Mouse (Mus musculus) embryonic facial prominence, embryonic 12.5 days (tissue): ENCODE data around the gene Hnrnpll. TPM values are rescaled to one million over a fixed set of nuclear protein-coding genes. Genes with fewer than 3 reads are reported as not detected.
A peak's percentile ranks its signal among the peaks of the same experiment; 100 is the strongest.
"Not testable (repeated sequence)": the region's sequence is repeated elsewhere in the genome, so short reads cannot be mapped to it uniquely, and the experiment has no call there.

Source experiments
- ATAC-seq: fragments of 200-750 bp; cut with Nextera tagmentation; 2 replicates; pipeline ENCODE4 v1.8.0; 2017; ENCODE audit not compliant: insufficient number of reproducible peaks, insufficient read depth, low FRiP score, low TSS enrichment
- H3K27ac ChIP-seq: fragments of 300-500 bp; sonication (generic); 2 replicates; pipeline ENCODE4 v1.5.1; 2016; ENCODE audit warnings: mild to moderate bottlenecking
- H3K27me3 ChIP-seq: fragments of 300-500 bp; sonication (generic); 2 replicates; pipeline ENCODE4 v1.6.1; 2016; ENCODE audit warnings: mild to moderate bottlenecking, moderate library complexity
- H3K36me3 ChIP-seq: fragments of 300-500 bp; sonication (generic); 2 replicates; pipeline ENCODE4 v1.6.1; 2016; ENCODE audit warnings: mild to moderate bottlenecking
- H3K4me1 ChIP-seq: fragments of 300-500 bp; sonication (generic); 2 replicates; pipeline ENCODE4 v1.6.1; 2016
- H3K4me2 ChIP-seq: fragments of 300-500 bp; sonication (generic); replicated peaks from 2 replicates; pipeline ENCODE4 v1.6.1; 2016; ENCODE audit warnings: mild to moderate bottlenecking, moderate library complexity
- H3K4me3 ChIP-seq: fragments of 300-500 bp; sonication (generic); 2 replicates; pipeline ENCODE4 v1.5.1; 2016; ENCODE audit warnings: mild to moderate bottlenecking
- H3K9ac ChIP-seq: fragments of 300-500 bp; sonication (generic); 2 replicates; pipeline ENCODE4 v1.6.1; 2016; ENCODE audit warnings: mild to moderate bottlenecking, moderate library complexity
- H3K9me3 ChIP-seq: fragments of 300-500 bp; sonication (generic); 2 replicates; pipeline ENCODE4 v1.6.1; 2016; ENCODE audit warnings: mild to moderate bottlenecking, moderate library complexity
- WGBS: fragments of 180-500 bp; shearing (Covaris S2); methylation state at CpG from one replicate; pipeline ENCODE4 v1.1.7; 2016; 5-methylcytosine and 5-hydroxymethylcytosine counted together
- polyA plus RNA-seq: library from polyadenylated mRNA; unstranded; fragments of >200 nt; fragmentation: Nextera tagmentation; extraction: Ambion mirVana; gene quantifications from 2 replicates; pipeline ENCODE4 v1.2.1, GENCODE M21; 2016

Hnrnpll gene
- polyA plus RNA-seq, 1 experiment from 2014 or later, result 109 TPM

DNA sequence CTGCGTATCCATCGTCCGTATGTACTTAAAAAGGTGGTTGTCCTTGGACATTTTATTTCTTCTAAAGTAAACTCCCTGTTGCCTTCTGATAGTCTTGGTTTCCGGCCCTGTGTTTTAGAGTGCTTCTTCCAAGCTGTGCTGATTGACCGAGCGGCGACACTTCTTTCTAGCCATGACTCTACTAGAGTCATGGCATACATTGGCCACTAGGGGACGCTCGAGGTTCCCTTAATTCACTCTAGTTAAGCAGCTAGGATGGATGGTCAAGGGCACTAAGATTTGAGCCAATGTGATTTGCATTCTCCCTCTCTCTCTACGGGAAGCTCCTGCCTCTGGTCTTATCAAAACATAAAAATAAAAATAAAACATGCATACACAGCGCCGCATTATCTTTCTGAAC lies 44.7 kb downstream of the Hnrnpll start:
- H3K4me1 ChIP-seq, result peaks cover 9% of the 10 kb centered on the region; the same call in 1 of the 2 replicates
- H3K27ac ChIP-seq, result no peak overlapping the region
- 51% methylated on average over 12 of the region's 12 CpGs for WGBS
- no peak overlapping the region for H3K9ac ChIP-seq
- no peak overlapping the region for H3K4me3 ChIP-seq
- no peak for ATAC-seq
- H3K4me2 ChIP-seq, result no peak overlapping the region
- H3K9me3 ChIP-seq, result no peaks in the 10 kb centered on the region
- H3K27me3 ChIP-seq, result no peaks in the 10 kb centered on the region
- H3K36me3 ChIP-seq, result no peaks in the 10 kb centered on the region

DNA sequence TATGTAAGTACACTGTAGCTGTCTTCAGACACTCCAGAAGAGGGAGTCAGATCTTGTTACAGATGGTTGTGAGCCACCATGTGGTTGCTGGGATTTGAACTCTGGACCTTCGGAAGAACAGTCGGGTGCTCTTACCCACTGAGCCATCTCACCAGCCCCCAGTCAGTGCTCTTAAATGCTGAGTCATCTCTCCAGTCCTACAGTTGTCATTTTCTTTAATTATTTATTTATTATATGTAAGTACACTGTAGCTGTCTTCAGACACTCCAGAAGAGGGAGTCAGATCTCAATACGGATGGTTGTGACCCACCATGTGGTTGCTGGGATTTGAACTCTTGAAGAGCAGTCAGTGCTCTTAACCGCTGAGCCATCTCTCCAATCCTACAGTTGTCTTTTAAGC lies 45.7 kb downstream of the Hnrnpll start:
- not testable (repeated sequence) for H3K9me3 ChIP-seq, ATAC-seq, H3K4me2 ChIP-seq, H3K27ac ChIP-seq, H3K4me1 ChIP-seq, H3K36me3 ChIP-seq, H3K27me3 ChIP-seq, H3K9ac ChIP-seq, H3K4me3 ChIP-seq
- WGBS, result 95% methylated on average over 4 of the region's 4 CpGs

DNA sequence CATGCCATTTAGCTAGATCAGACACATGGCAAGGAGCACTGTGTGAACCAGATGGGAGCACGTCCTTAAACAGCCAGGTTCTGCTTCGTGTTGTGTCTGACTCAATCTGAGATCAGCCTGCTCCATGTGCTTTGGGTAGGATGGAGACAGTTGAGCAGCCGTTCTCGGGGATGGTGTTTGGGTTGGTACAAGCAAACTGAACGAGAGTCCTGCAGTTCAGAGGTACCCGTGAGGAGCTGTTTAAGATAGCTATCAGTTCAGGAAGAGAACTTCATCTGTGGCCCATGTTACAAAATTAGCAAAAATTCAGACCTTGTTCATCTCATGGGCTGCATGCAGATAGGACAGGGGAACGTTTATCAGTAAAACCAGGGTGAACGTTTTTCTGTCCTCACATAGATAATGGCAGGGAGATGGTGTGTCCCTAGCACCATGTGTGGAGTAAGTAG lies 47.7 kb downstream of the Hnrnpll start:
- no peak overlapping the region for H3K27ac ChIP-seq
- ATAC-seq, result no peak
- no peak overlapping the region for H3K9ac ChIP-seq
- H3K4me2 ChIP-seq, result no peak overlapping the region
- H3K4me1 ChIP-seq, result peaks cover 16% of the 10 kb centered on the region
- whole genome bisulfite sequencing, result 83% methylated on average over 8 of the region's 8 CpGs
- no peaks in the 10 kb centered on the region for H3K27me3 ChIP-seq
- no peaks in the 10 kb centered on the region for H3K36me3 ChIP-seq
- no peak overlapping the region for H3K4me3 ChIP-seq
- no peaks in the 10 kb centered on the region for H3K9me3 ChIP-seq

DNA sequence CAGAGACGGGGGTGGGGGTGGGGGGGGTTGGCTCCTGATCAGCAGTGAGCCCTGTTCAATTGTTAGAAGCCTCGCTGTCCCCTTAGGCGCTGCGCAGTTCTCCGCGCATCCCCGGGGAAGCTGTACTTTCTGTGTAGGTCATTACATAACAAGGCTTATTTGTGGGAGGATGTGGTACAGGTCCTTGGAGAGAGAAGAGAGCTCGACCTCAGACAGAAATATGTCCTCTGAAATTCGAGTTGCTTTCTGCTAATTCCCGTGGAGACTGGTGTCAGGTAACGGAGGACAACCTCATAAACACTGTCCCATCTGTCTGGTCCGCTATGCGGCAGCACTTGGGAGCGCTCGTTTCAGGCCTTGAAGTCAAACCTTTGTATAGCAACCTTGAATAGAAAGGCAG lies 52.2 kb downstream of the Hnrnpll start:
- no peaks in the 10 kb centered on the region for H3K27me3 ChIP-seq
- peaks cover 26% of the 10 kb centered on the region for H3K4me1 ChIP-seq
- H3K9ac ChIP-seq, result no peak overlapping the region
- no peak overlapping the region for H3K27ac ChIP-seq
- H3K4me3 ChIP-seq, result no peak overlapping the region
- ATAC-seq, result 0 out of 2 replicates have a peak, but pooled peaks have one; percentile 33
- peak overlapping the region; percentile 24 for H3K4me2 ChIP-seq
- WGBS, result 7% methylated on average over 15 of the region's 15 CpGs
- H3K36me3 ChIP-seq, result no peaks in the 10 kb centered on the region
- no peaks in the 10 kb centered on the region for H3K9me3 ChIP-seq

DNA sequence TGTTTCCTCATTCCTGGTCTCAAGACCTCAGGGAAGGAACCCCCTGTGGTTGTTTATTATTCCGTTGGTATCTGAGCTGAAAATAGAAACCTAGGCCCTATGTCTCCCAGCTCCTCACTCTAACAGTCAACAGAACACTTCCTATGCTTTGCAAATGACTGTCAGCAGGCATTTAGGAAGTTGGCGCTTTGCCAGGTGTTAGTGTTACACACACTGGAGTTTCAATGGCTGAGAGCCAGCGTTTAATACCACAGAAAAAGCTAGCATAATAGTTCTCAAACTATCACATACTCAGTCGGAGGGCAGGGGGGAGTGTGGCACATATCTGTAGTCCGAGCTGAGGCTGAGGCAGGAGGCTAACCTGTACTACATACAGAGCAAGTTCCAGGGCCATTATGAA lies 53.3 kb downstream of the Hnrnpll start:
- H3K36me3 ChIP-seq, result no peaks in the 10 kb centered on the region
- H3K9me3 ChIP-seq, result no peaks in the 10 kb centered on the region
- H3K4me2 ChIP-seq, result no peak overlapping the region
- no peak overlapping the region for H3K4me3 ChIP-seq
- peak; percentile 59 for ATAC-seq
- H3K27me3 ChIP-seq, result no peaks in the 10 kb centered on the region
- H3K9ac ChIP-seq, result no peak overlapping the region
- 33% methylated on average over 5 of the region's 5 CpGs for WGBS
- peaks cover 26% of the 10 kb centered on the region for H3K4me1 ChIP-seq
- H3K27ac ChIP-seq, result 0 out of 2 replicates have a peak overlapping the region, but pooled peaks have one; percentile 23

DNA sequence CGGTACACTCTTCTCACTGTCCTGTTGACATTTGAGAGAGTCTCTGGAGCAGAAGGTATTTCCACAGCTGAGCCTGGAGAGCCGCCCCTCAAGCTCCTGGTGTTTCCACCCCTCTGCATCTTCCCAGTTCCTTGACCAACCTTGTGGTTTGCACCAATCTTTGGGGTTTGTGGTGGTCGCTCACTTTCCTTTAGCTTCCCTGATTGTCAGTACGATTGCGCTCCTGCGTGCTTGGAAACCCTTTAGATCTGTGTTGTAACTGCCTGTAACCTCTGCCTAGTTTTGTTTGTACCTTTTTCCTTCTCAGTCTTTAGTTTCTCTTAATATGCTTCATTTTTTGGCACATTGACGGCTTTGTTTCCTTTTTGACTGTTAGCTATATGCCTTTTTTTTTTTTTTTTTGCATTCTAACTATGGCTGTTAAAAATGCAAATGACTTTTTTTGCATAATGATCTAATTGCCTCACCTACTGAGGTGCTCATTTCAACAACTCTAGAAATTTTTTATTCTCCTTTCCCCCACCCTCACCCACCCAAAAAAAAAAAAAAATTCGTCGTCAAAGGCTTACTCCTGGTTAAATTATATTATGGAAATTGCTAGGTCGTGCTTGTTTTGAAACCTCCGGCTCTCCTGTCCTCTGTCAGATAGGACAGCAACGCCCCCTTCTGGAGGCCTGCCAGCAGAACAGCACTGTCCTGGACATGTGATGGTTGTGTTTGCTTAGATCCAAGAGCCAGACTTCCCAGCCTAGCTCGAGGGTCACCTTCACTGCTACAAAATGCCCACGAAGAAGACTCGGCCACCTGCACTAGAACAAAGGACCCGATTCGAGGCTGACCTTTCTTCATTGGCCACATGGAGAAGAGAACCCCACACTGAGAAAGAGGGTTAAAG lies 57.5 kb downstream of the Hnrnpll start:
- no peaks in the 10 kb centered on the region for H3K36me3 ChIP-seq
- H3K4me1 ChIP-seq, result peaks cover 18% of the 10 kb centered on the region
- H3K9me3 ChIP-seq, result no peaks in the 10 kb centered on the region
- ATAC-seq, result no peak
- no peak overlapping the region for H3K4me2 ChIP-seq
- H3K9ac ChIP-seq, result no peak overlapping the region
- H3K4me3 ChIP-seq, result no peak overlapping the region
- WGBS, result 47% methylated on average over 17 of the region's 17 CpGs
- H3K27ac ChIP-seq, result no peak overlapping the region
- no peaks in the 10 kb centered on the region for H3K27me3 ChIP-seq

DNA sequence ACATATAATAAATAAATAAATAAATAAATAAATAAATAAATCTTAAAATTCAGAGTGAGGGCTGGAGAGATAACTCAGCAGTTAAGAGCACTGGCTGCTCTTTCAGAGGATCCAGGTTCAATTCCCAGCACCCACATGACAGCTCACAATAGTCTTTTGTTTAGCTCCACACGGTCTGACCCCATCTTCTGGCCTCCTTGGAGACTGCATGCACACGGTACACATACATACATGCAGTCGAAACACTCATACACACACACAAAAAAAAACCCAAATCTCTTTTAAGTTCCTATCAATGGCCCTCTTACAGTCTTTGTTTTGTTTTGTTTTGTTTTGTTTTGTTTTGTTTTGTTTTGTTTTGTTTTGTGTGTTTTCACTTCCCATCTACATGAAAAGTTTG lies 58.3 kb downstream of the Hnrnpll start:
- H3K9me3 ChIP-seq, H3K27me3 ChIP-seq, ATAC-seq, H3K36me3 ChIP-seq, H3K27ac ChIP-seq, H3K4me2 ChIP-seq, H3K4me3 ChIP-seq, H3K9ac ChIP-seq: not testable (repeated sequence)
- H3K4me1 ChIP-seq, result peaks cover 13% of the 10 kb centered on the region
- WGBS, result 97% methylated on average over 3 of the region's 3 CpGs

DNA sequence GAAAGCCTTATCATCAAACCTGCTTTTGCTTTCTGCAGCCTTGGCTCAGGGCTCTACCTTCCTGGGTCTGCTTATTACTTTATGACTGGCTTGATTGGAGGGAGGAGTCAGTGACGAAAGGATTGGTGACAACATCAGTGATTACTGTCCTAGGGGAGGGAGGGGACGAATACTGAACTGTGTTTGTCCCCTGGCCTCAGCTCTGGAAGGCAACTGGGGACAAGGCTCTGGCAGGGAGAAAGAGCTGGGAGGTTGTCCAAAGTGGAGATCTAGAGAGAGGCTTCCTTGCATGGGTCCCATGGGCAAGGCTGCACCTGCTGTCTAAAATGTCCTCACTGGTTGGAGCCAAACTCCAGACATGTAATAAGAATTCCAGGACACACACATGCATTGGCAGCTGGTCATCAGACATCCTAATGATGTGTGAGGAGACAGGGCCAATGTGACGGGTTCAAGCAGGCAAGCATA lies 59.7 kb downstream of the Hnrnpll start:
- no peak overlapping the region for H3K4me3 ChIP-seq
- H3K27me3 ChIP-seq, result no peaks in the 10 kb centered on the region
- H3K4me1 ChIP-seq, result no peaks in the 10 kb centered on the region
- WGBS, result 76% methylated on average over 3 of the region's 3 CpGs
- no peak for ATAC-seq
- no peak overlapping the region for H3K9ac ChIP-seq
- no peak overlapping the region for H3K4me2 ChIP-seq
- H3K27ac ChIP-seq, result no peak overlapping the region
- H3K9me3 ChIP-seq, result no peaks in the 10 kb centered on the region
- no peaks in the 10 kb centered on the region for H3K36me3 ChIP-seq

DNA sequence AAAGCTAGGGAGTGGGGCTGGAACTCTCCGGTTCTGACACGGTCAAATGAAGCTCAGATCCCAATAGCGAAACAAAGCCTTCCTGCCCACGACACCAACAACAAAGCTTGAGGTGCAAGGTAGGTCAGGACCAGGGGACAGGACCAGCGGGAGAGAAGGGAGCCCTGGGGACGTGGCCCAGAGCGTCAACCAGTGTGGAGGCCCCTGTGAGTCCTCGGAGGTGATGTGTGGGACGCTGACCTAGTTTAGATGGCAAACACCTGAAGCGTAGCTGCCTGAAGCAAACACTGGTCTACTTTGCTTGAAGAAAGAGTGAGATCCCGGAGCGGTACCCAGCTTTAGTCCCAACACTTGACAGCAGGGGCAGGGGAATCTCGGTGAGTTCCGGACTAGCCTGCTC lies 62.5 kb downstream of the Hnrnpll start:
- H3K4me3 ChIP-seq, result no peak overlapping the region
- ATAC-seq, result no peak
- H3K4me1 ChIP-seq, result no peaks in the 10 kb centered on the region
- H3K4me2 ChIP-seq, result no peak overlapping the region
- WGBS, result 88% methylated on average over 14 of the region's 14 CpGs
- no peaks in the 10 kb centered on the region for H3K36me3 ChIP-seq
- no peak overlapping the region for H3K27ac ChIP-seq
- H3K9me3 ChIP-seq, result no peaks in the 10 kb centered on the region
- H3K9ac ChIP-seq, result no peak overlapping the region
- no peaks in the 10 kb centered on the region for H3K27me3 ChIP-seq

DNA sequence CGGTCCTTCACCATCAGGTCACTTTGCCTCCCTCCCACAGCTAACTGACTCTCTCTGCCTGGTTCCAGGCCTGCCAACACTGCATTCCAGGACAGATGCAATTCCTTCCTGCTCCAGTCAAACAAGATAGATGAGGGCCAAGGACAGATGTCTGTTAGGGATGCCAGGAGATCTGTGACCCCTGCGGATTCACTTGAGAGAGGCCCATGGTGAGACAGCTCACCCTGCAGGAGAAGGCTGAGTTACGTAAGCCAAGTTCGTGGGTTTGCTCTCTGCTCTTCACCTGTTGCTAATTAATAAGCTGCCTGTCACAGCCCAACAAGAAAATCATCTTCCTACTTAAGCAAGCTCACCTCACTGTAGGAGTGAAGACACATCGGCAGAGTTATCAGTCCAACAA lies 63.1 kb downstream of the Hnrnpll start:
- WGBS, result 78% methylated on average over 5 of the region's 5 CpGs
- Histone ChIP-seq H3K4me3 (no peak overlapping the region), H3K27ac (no peak overlapping the region), H3K4me2 (no peak overlapping the region), H3K4me1 (no peaks in the 10 kb centered on the region), H3K36me3 (no peaks in the 10 kb centered on the region), H3K9me3 (no peaks in the 10 kb centered on the region), H3K9ac (no peak overlapping the region), H3K27me3 (no peaks in the 10 kb centered on the region)
- no peak for ATAC-seq

DNA sequence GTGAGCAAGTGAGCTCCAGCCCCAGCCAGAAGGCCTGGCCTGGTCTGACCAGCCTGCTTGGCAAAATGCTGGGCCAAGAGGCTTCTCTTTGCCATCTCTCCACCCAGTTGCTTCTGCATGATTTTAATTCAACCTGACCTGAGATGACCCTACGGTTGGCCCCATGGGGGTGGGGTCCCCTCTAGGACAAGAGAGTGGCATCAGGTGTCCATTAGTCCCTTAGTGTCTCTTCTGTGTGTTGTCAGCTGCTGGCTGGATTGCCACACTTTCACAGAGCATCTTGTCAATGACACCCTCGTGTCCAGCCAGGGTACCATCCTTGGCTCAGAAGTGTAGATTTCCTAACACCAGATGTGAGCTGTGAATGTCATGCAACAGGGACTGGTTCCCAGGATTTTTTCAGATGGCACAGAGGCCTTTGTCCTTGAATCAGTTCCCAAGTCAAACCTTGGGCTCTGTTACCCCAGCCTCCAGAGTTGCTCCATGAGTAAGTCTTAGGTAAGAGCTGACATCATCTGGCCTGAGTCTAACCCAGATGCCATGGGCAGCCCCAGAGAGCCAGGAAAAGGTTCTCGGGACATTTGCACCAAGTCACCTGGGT lies 66.9 kb downstream of the Hnrnpll start:
- no peak overlapping the region for H3K4me2 ChIP-seq
- 77% methylated on average over 3 of the region's 3 CpGs for WGBS
- H3K4me3 ChIP-seq, result no peak overlapping the region
- H3K4me1 ChIP-seq, result no peaks in the 10 kb centered on the region
- no peak overlapping the region for H3K9ac ChIP-seq
- ATAC-seq, result no peak
- H3K9me3 ChIP-seq, result no peaks in the 10 kb centered on the region
- no peaks in the 10 kb centered on the region for H3K27me3 ChIP-seq
- no peak overlapping the region for H3K27ac ChIP-seq
- H3K36me3 ChIP-seq, result no peaks in the 10 kb centered on the region

DNA sequence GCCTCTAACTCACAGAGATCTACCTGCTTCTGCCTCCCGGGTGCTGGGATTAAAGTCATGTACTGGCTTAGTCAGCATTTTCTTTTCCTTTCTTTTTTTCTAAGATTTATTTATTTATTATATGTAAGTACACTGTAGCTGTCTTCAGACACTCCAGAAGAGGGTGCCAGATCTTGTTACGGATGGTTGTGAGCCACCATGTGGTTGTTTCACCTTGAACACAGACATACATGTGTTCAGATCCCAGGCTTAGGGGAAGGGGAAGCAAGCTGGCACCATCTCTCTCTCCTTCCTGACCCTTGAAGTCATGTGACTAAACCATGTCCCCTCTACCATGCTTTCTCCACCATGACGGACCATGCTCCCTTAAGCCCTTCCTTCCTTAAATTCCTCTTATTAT lies 70.0 kb downstream of the Hnrnpll start:
- Histone ChIP-seq H3K27ac (no peak overlapping the region), H3K36me3 (no peaks in the 10 kb centered on the region), H3K4me2 (no peak overlapping the region), H3K9me3 (no peaks in the 10 kb centered on the region), H3K4me3 (no peak overlapping the region), H3K4me1 (no peaks in the 10 kb centered on the region), H3K27me3 (no peaks in the 10 kb centered on the region), H3K9ac (no peak overlapping the region)
- 81% methylated on average over 3 of the region's 3 CpGs for WGBS
- no peak for ATAC-seq
